Mouse (Mus musculus) stomach, postnatal 0 days (tissue): ENCODE results near the gene 4930503B20Rik.

Experiments
- CTCF ChIP-seq: IDR thresholded peaks from 2 replicates; pipeline ENCODE4 v1.5.1; 2016; ENCODE audit warnings: antibody characterized with exemption, low read depth, mild to moderate bottlenecking, moderate library complexity
- EP300 ChIP-seq: optimal IDR thresholded peaks from 2 replicates; pipeline ENCODE3; 2016; ENCODE audit warnings: antibody characterized with exemption

GRCm38 (mm10) chr3:146649311-146649894 lies 1.7 kb downstream of the 4930503B20Rik start:
- TF ChIP-seq CTCF (no peak), EP300 (no peak)
